Mouse (Mus musculus) cortical plate, adult 2 months (tissue): Measurements from ENCODE around the gene Fabp2.

ENCODE experiments used
- CTCF ChIP-seq: fragments of 200-500 bp; IDR thresholded peaks from 2 replicates; pipeline ENCODE4 v1.5.1; 2011; ENCODE audit warnings: mild to moderate bottlenecking, control low read depth, low read length; ENCODE audit not compliant: insufficient read depth; ENCODE audit errors: extremely low read depth
- POLR2A ChIP-seq: fragments of 200-500 bp; IDR thresholded peaks from 2 replicates; pipeline ENCODE4 v1.6.1; 2011; ENCODE audit warnings: mild to moderate bottlenecking, low read length, control low read depth; ENCODE audit not compliant: insufficient read depth; ENCODE audit errors: extremely low read depth

DNA sequence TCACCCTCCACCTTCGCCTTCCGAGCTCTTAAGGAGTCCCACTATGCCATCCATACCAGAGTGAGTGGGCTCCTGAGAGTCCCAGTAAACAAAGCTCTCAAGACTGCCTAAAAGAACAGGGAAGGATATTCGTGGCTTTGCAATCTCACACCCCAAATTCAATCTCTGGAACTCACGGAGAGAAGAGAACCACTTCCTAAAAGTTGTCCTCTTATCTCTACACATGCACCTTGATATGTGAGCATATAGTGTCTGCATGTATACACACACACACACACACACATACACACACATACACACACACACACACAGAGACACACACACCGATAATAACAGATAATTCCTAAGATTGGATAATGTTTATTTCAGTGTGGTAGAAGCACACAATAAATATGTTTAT lies 20.6 kb downstream of the Fabp2 start:
- no peak for TF ChIP-seq CTCF
- TF ChIP-seq POLR2A: no peak
